10 mouse cellular contexts compared by ENCODE assay signal in the genomic region with DNA sequence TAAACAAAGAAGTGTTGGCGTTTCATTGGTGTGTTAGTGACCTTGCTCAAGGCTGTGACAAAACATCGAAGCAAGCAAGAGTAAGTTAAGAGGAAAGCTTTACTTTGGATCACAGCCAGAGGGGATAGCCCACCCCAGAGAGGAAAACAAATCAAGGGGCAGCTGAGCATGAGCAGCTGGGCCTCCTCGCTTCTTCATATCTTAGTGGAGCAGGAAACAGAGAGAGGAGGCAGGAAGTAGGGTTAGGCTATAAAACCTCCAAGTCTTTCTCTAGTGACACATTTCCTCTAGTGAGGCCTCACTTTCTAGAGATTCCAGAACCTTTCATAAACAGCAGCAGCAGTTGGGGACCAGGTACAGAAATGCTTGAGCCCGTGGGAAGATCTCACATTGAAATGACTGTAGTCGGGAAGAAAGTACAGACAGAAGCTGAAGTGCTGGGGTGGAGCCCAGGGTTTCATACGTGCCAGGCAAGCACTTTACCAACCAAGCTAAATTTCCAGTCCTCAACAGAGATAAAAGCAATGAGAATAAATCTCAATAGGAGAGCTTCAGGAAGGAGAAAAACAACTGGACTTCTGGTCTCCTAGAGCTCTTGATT. TPM values are rescaled to one million over a fixed set of nuclear protein-coding genes. Genes with fewer than 3 reads are reported as not detected.
A peak's percentile ranks its signal among the peaks of the same experiment; 100 is the strongest.
DNase-seq lines count a peak whose midpoint lies in the region; ATAC-seq and TF ChIP-seq lines count a peak whose summit lies in the region.
"Had no signal": no experiment of that assay in that cellular context is flagged by ENCODE, and none has a peak within 500 bp of the region (broad histone marks: within the 10 kb centered on the region; RNA-seq: fewer than 3 reads in every experiment).

No protein-coding gene starts in this region.

- H3K4me3 ChIP-seq in kidney, embryonic 14.5 days (ENCODE audit: low read length) = no peak overlapping the region
- no peak overlapping the region for H3K4me3 ChIP-seq in liver, embryonic 14.5 days (ENCODE audit: insufficient read depth in 1 of 2, low read depth in 2 of 2, low read length in 2 of 2)
- no peak overlapping the region for H3K4me3 ChIP-seq in hindbrain, embryonic 13.5 days

- no peaks in the 10 kb centered on the region for H3K4me1 ChIP-seq in kidney, embryonic 14.5 days (ENCODE audit: control insufficient read depth, insufficient read depth, low read length)
- peaks cover 0 to 14% of the 10 kb centered on the region in 2 experiments; a peak in 2 of 4 replicates for H3K4me1 ChIP-seq in liver, embryonic 14.5 days (replicated peaks; ENCODE audit: control insufficient read depth in 2 of 2, insufficient read depth in 2 of 2, low read length in 1 of 2)
- no peaks in the 10 kb centered on the region for H3K4me1 ChIP-seq in hindbrain, embryonic 13.5 days (replicated peaks)

- H3K9ac ChIP-seq in kidney, embryonic 14.5 days (ENCODE audit: low read depth, low read length) = no peak overlapping the region
- no peak overlapping the region for H3K9ac ChIP-seq in liver, embryonic 14.5 days (replicated peaks)
- H3K9ac ChIP-seq in hindbrain, embryonic 13.5 days = no peak overlapping the region

- no peaks in the 10 kb centered on the region for H3K36me3 ChIP-seq in kidney, embryonic 14.5 days (ENCODE audit: control insufficient read depth, insufficient read depth, low read length)
- H3K36me3 ChIP-seq in liver, embryonic 14.5 days (replicated peaks; ENCODE audit: control insufficient read depth, insufficient read depth, low read depth) = no peaks in the 10 kb centered on the region
- H3K36me3 ChIP-seq in hindbrain, embryonic 13.5 days = no peaks in the 10 kb centered on the region

- no peak for TF ChIP-seq EP300 in liver, embryonic 14.5 days (IDR thresholded peaks at IDR 0.05; ENCODE audit: low read depth)

- no peaks in the 10 kb centered on the region for H3K27me3 ChIP-seq in kidney, embryonic 14.5 days (ENCODE audit: control insufficient read depth, insufficient read depth, low read length)
- H3K27me3 ChIP-seq in liver, embryonic 14.5 days (ENCODE audit: control insufficient read depth, insufficient read depth, low read length) = no peaks in the 10 kb centered on the region
- no peaks in the 10 kb centered on the region for H3K27me3 ChIP-seq in hindbrain, embryonic 13.5 days

- WGBS in kidney, embryonic 14.5 days = 54% methylated on average over 6 of the region's 6 CpGs
- 19% methylated on average over 6 of the region's 6 CpGs for WGBS in liver, embryonic 14.5 days (ENCODE audit: insufficient replicate concordance)
- 86% methylated on average over 6 of the region's 6 CpGs for WGBS in hindbrain, embryonic 13.5 days

- no peak for DNase-seq in kidney, postnatal 36 days
- DNase-seq in right cerebral cortex, adult 18-20 months = peak; percentile 46
- DNase-seq in right cerebral cortex, postnatal 10 days (ENCODE audit: low spot score in 2 of 2) = no peak
- no peak for DNase-seq in liver, embryonic 14.5 days (ENCODE audit: low read depth in 3 of 3, low spot score in 3 of 3)
- no peak for DNase-seq in layer of hippocampus, adult 8-10 months (ENCODE audit: low spot score in 2 of 2)
- DNase-seq: left cerebral cortex, postnatal 4 days had no signal

- no peak for TF ChIP-seq CTCF in liver, embryonic 14.5 days (IDR thresholded peaks at IDR 0.05; ENCODE audit: low read depth)

- peak overlapping the region; percentile 83; the same call in 1 of the 2 replicates for H3K27ac ChIP-seq in kidney, embryonic 14.5 days (ENCODE audit: low read depth, low read length)
- H3K27ac ChIP-seq in liver, embryonic 14.5 days = no peak overlapping the region
- H3K27ac ChIP-seq in hindbrain, embryonic 13.5 days = no peak overlapping the region
- H3K27ac ChIP-seq: stomach, postnatal 0 days had no signal

- no peaks in the 10 kb centered on the region for H3K9me3 ChIP-seq in kidney, embryonic 14.5 days (ENCODE audit: control insufficient read depth, low read length)
- no peaks in the 10 kb centered on the region for H3K9me3 ChIP-seq in liver, embryonic 14.5 days (ENCODE audit: control insufficient read depth, low read length)
- no peaks in the 10 kb centered on the region for H3K9me3 ChIP-seq in hindbrain, embryonic 13.5 days

- H3K4me2 ChIP-seq in kidney, embryonic 14.5 days (replicated peaks; ENCODE audit: low read depth, low read length) = no peak overlapping the region
- H3K4me2 ChIP-seq in liver, embryonic 14.5 days (ENCODE audit: low read depth) = no peak overlapping the region
- H3K4me2 ChIP-seq in hindbrain, embryonic 13.5 days = no peak overlapping the region

- peak; percentile 79 for ATAC-seq in kidney, embryonic 14.5 days (ENCODE audit: low FRiP score, low TSS enrichment)
- peak; percentile 93 for ATAC-seq in common myeloid progenitor, adult 5-6 weeks (replicated peaks; ENCODE audit: low read depth, poor library complexity, severe bottlenecking)
- peak; percentile 33; the same call in 1 of the 2 replicates for ATAC-seq in liver, embryonic 14.5 days (ENCODE audit: insufficient read depth)
- no peak for ATAC-seq in hindbrain, embryonic 13.5 days (ENCODE audit: low FRiP score)

RNA-seq across cellular contexts. Expression of a gene that starts 33.2 kb away (rescaled TPM):
- 2.0 and 3.2 TPM in 2 replicates for polyA plus RNA-seq in kidney, embryonic 14.5 days (2014; fragmentation: Nextera tagmentation; extraction: Ambion mirVana)
- total RNA-seq in common myeloid progenitor, adult 5-6 weeks (2017) = 1.2 TPM in 1 of 2 replicates, not detected in the other
- 0.51 and 0.74 TPM in 2 replicates for polyA plus RNA-seq in liver, embryonic 14.5 days (2012; rRNA removed)
- polyA plus RNA-seq in liver, embryonic 14.5 days (2014; fragmentation: Nextera tagmentation; extraction: Ambion mirVana) = 0.19 TPM in 1 of 2 replicates, not detected in the other
- 4.4 and 6.4 TPM in 2 replicates for polyA plus RNA-seq in hindbrain, embryonic 13.5 days (2015; fragmentation: Nextera tagmentation; extraction: Ambion mirVana)
- 10 to 100 TPM; 67.3 to 87.2 (median 72.1) TPM for total RNA-seq in layer of hippocampus, adult 8-10 months (2022)
